Mouse (Mus musculus) T-helper 17 cell (primary cell): ENCODE measurements at regions not wholly inside any gene's neighbourhood (a gene's known extent, or its start where the extent isn't known, plus 50 kb on each side); places are given as distances from the start of the nearest gene placed in this dataset.

Experiments used
- in situ Hi-C, 2 experiments: fragments of 300-600 bp; cut with MboI, MseI; formaldehyde crosslinking; loops; 1 replicate in 1 of 2; 2 replicates in 1 of 2; pipeline ENCODE4 v1.15.1; 2025; ENCODE audit warnings: high pct_unique_total_duplicates in 2 of 2

DNA sequence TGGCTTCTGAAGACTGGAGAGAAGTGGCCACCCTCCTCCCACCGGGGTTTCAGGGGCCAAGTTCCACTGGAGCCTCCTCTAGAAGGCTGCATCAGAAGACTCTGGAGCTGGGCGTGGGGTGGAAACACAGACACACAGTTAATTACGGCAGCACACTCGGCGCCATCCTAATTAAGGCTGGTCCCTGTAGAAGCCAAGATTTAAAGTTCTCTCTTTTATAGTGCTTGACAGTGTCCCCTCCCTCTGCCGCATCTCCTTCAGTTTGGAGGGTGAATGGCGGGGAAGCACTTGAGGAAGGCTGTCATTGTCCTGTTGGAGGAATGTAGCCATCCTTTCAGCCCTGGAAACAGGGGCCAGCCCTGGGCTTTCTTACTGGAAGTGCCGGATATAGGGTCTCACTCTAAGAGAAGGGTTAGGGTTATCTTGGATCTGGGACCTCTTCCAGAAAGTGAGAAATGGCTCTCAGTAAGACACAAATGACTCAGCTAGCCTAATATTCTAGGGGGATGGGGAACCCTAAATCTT lies 50.2 kb upstream of the Nkd1 start:
- in situ Hi-C loops = no loop called here
